Mouse (Mus musculus): ENCODE measurements around the gene Wsb2.
A peak's percentile ranks its signal among the peaks of the same experiment; 100 is the strongest.
"Not testable (repeated sequence)": the region's sequence is repeated elsewhere in the genome, so short reads cannot be mapped to it uniquely, and the experiment has no call there.

Wsb2 gene

GRCm38 (mm10) chr5:117357478-117358247 is 559 bp downstream of the Wsb2 start:
- peak; percentile 50 for DNase-seq

GRCm38 (mm10) chr5:117358248-117358630 is 1.1 kb downstream of the Wsb2 start:
- no peak for DNase-seq

GRCm38 (mm10) chr5:117358725-117359124 is 1.6 kb downstream of the Wsb2 start:
- peak; percentile 88 for DNase-seq

GRCm38 (mm10) chr5:117359497-117360227 is 2.6 kb downstream of the Wsb2 start:
- DNase-seq: peak; percentile 82

- DNase-seq: peak; percentile 81
Measured at GRCm38 (mm10) chr5:117360228-117360515, 3.1 kb downstream of the Wsb2 start.

GRCm38 (mm10) chr5:117360631-117361541 is 3.8 kb downstream of the Wsb2 start:
- DNase-seq: peak; percentile 90

GRCm38 (mm10) chr5:117361590-117361989 is 4.5 kb downstream of the Wsb2 start:
- DNase-seq: no peak

- DNase-seq: peak; percentile 52
Measured at GRCm38 (mm10) chr5:117363066-117363782, 6.1 kb downstream of the Wsb2 start.

- DNase-seq: no peak
Measured at GRCm38 (mm10) chr5:117364821-117365220, 7.7 kb downstream of the Wsb2 start.

GRCm38 (mm10) chr5:117365904-117366561 is 8.9 kb downstream of the Wsb2 start:
- DNase-seq: peak; percentile 77

GRCm38 (mm10) chr5:117367206-117367605 is 10.1 kb downstream of the Wsb2 start:
- no peak for DNase-seq

GRCm38 (mm10) chr5:117370592-117370991 is 13.5 kb downstream of the Wsb2 start:
- DNase-seq: peak; percentile 73

- DNase-seq: no peak
Measured at GRCm38 (mm10) chr5:117373418-117373817, 16.3 kb downstream of the Wsb2 start.

GRCm38 (mm10) chr5:117374372-117375049 is 17.4 kb downstream of the Wsb2 start:
- no peak for DNase-seq

GRCm38 (mm10) chr5:117376331-117376761 is 19.2 kb downstream of the Wsb2 start:
- DNase-seq: no peak

- not testable (repeated sequence) for DNase-seq
Measured at GRCm38 (mm10) chr5:117377731-117378130, 20.6 kb downstream of the Wsb2 start.

- DNase-seq: no peak
Measured at GRCm38 (mm10) chr5:117380199-117380598, 23.1 kb downstream of the Wsb2 start.

- no peak for DNase-seq
Measured at GRCm38 (mm10) chr5:117381785-117382184, 24.7 kb downstream of the Wsb2 start.

GRCm38 (mm10) chr5:117383198-117383597 is 26.1 kb downstream of the Wsb2 start:
- DNase-seq: no peak

- DNase-seq: peak; percentile 46
Measured at GRCm38 (mm10) chr5:117388296-117388751, 31.2 kb downstream of the Wsb2 start.

- peak; percentile 95 for DNase-seq
Measured at GRCm38 (mm10) chr5:117388877-117389276, 31.8 kb downstream of the Wsb2 start, which contains the start of gene Rfc5. Rfc5 (minus strand) TSS chr5:117389047.

All from kidney, adult 9 months (tissue).